Mouse (Mus musculus): Measurements from ENCODE around the gene Elavl4.

Gene Elavl4

DNA sequence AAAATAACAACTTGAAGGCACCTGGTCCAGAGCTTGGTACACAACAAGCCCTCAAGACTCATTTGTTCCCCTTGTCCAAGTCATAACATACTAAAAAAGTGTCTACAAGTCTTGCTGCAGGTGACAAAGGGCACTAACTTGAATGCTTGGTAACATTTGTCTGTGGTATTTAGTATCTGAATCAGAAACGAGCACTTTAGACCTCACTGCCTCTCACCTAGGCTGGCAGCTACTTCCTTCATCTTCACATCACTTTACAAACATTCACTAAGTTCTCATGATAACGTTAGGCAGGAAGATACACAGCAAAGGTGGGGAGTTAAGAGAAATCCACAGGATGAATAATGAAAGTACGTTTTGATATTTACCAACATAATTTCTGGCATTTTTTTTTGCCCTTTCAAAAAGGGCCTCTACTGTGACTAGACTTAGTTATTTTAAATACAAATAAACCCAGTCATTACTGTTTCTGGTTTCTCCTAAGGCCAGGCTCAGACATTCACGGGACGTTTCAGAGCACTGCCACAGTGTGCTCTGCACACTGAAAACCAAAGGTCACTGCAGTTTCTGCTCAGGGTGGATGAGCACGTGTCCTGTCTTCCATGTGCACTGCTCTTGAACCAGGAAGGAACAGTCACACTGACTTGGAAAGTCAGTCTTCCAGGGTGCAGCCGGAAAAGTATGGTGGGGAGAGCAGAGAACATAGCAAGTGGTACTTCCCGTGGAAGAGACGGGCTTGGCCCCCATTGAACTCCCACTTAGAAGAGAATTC lies 84.7 kb downstream of the Elavl4 start:
- DNase-seq (ENCODE audit: low spot score), result no peak

DNA sequence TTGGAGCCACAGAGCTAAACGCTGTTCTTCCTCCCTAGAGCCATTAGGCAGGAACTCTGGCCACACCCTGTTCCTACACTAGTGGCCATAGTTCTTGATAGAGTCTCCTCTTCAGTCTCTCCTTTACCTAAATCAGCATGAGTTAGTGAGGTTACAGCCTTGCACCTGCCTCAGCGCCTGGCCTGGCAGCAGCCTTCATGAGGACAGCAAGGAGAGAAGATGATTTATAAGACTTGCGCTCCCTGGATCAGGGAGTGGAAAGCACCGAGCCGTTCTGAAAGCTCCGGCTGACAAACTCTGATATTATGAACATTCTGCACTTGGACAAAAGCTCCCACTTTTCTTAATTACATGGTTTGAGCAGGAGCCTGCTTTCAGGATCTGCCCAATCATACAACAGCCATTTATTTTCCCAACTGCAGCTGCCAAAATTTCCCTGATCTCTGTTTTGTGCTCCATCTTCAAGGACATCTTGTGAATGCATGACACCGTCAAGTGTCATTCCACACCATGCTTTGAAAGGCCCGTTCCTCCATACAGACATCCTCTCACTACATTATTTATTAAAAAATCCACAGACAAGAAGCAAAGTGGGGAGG lies 87.3 kb downstream of the Elavl4 start:
- no peak for DNase-seq (ENCODE audit: low spot score)

DNA sequence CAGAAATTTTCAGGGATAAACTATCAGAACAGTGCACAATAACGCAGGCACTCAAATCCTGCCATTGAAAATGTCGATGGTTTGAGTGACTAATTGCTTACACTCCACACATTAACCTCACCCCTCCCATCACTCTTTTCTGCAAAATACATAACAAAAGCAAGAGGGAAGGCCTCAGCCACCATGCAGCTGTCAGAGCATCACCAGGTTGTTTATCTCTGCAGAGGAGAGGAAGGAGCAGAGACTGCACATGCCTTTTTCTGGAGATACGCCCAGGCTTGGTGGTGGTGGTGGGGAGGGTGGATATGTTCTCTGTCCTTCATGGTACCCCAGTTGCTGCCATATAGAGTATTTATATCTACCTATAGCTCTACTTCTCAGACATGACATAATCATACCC lies 94.3 kb downstream of the Elavl4 start:
- no peak for DNase-seq (ENCODE audit: low spot score)

DNA sequence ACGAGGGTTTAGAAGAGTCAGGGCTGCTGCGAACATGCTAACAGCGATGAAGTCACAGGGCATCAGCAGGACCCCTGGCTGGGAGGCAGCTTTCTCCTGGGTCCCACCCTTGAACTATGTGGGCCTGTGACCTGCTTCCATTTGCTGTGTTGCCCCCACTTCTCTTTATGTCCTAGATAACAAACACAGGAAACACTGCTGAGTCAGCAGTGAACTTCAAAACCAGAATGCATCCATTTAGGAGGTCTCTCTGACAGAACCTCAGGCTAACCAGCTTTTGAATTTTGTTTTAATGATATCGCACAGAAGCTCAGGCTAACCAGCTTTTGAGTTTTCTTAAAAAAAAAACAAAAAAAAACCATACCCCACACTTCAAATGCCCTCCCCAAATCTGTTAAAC lies 96.1 kb downstream of the Elavl4 start:
- no peak for DNase-seq (ENCODE audit: low spot score)

DNA sequence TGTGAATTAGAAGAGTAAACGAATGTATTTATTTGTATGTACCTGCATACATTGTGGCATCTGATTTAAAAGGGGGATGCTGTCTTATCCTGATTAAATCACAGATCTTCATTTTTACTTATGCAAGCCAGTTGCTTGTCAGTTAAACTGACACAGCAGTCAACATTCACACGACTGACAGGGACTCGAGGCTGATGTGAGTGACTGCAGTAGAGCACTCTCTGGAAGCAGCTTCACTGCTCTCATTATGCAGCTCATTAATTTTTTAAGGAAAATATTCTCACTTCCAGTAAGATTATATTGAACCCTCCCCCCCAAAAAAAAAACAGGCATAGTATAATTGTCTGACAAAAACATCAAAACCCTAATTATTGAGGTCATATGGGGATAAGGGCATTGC lies 101.7 kb downstream of the Elavl4 start:
- no peak for DNase-seq (ENCODE audit: low spot score)

DNA sequence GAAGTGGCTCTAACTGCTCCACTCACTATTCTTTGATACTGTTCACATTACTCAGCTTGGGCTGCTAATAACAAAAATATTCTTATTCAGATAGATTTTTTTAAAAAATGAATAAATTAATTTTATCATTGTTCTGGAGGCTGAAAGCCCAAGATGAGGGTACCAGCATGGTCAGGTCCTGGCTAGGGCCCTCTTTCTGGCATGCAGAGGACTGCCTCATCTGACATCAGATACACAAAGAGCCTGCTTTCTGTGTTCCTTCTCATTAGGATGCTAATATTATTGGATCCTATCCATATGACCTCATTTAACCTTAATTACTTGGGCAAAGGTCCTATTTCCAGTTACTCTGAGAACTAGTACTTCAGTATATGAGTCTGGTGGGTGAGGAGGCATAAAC lies 108.8 kb downstream of the Elavl4 start:
- DNase-seq (ENCODE audit: low spot score), result no peak

DNA sequence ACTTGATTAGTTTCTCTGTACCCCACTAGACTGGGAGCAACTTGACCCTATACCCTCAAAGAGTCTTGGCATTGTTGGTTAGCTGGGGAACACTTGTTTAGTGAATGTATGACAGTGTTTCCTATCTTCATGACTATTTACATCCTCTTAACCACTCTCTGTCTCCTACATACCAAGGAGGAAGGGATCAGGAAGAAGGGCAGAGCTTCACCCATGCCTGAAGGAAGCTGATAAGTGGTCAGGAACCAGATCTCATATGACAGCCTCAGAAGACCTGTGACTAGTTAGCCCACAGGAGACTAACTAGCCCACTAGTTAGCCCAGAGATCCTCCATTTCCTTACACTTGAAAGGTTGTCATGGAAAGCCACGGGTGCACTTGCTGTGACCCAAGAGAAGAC lies 117.2 kb downstream of the Elavl4 start:
- DNase-seq (ENCODE audit: low spot score), result no peak

DNA sequence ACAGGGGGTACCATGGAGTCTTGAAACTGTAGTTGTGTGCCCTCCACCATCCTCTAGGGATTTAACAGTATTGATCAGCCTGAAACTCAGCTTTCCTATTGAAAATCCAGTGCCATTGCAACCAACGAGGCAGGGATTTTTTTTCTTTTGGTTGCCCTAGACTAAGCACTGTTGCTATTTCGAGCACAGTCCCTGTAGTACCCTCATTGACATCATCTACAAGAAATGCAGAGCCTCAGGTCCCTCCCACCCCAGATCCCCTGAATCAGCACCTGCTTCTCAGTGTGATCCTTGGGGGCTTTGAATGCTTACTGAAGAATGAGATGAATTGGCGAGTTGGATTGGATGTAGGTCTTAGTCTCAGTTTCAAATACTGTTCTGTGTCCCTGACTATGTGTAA lies 119.4 kb downstream of the Elavl4 start:
- no peak for DNase-seq (ENCODE audit: low spot score)

DNA sequence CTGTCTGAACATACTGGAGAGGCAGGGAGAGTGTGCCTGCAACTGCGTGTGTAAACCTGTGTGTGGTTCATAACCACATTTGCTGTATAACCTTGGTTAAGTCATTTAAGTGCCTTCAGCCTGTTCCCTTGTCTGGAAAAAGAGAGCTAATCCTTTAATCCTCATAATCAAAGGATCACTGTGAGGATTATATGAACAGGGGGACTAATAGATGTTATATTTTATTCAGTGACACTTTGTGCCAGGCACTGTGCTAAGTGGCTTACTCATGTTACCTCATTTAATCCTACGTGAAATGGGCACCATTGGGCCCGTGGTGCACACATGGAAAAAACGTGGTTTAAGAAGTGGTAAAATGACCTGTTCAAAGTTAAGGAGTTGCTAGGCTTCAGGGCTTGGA lies 119.9 kb downstream of the Elavl4 start:
- DNase-seq (ENCODE audit: low spot score), result no peak

DNA sequence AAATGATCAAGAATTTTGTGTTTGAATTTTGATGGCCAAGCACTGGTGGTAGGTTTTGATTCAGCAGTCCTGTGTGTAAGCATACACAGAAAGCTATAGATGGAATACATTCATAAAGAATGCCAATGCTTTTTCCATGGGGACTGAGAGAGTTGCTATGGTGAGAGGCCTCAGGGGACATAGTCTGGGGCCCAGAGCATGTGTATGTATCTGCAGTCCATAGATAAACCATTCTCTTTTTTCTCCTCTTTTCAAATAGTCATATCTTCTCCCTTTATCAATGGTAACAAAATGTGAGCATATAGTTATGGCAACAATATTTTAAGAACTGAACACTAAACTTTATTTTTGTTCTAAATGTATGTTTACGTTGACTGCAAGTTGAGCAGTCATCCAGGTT lies 122.1 kb downstream of the Elavl4 start:
- no peak for DNase-seq (ENCODE audit: low spot score)

DNA sequence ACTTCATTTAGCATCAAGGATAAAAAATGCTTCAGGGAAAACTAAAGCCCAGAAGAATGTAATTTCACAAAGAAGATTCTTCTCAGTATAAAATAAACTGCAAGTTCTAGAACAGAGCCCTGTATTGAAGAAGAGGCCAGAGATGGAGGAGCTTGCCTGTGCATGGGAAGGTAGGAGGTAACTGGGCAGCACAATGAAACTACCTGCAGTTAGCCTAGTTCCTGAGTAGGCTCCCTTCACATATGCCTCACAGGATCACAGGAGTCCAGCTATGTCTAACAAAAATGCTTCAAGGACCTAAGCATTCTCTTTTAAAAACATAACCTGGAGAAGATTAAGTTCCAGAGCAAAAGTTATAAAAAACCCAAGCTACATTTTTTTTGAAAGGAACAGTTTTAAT lies 122.5 kb downstream of the Elavl4 start:
- no peak for DNase-seq (ENCODE audit: low spot score)

DNA sequence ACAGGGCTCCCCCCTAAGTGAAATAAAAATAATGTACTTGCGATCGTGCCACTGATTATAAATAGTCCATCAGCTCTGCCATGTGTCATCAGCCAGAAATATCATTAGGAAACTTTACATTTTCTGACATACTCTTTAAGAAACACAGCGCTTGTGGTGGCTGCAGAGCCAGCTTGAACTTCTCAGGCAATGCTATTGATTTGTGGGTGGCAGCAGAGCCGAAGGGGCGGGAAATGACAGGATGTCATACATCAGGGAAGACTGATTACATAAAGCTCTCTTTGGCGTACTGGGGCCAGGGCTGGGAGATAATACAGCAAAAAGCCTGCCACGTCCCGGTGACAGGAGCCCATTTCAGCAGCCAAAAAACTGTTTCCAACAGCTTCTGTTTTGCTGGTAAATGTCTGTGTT lies 124.1 kb downstream of the Elavl4 start:
- DNase-seq (ENCODE audit: low spot score), result no peak

DNA sequence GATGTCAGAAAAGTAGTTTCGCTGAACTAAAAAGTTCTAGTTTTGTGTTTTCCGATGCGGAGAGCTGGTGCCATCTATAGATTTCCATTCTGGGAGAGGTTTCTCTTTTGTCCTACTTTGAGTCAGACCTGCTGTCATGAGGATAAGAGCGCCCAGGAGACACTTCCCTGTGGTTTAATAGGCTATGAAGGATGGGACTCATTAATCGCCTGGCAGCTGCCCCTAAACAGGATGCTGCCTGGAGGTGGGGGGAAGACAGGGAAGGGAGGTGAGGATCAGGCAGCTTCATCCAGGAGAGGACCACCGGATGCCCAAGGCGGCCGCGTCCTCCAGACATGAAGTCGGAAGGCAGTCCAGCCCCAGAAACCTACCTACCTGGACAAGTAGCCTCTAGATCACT lies 126.2 kb downstream of the Elavl4 start:
- DNase-seq (ENCODE audit: low spot score), result no peak

DNA sequence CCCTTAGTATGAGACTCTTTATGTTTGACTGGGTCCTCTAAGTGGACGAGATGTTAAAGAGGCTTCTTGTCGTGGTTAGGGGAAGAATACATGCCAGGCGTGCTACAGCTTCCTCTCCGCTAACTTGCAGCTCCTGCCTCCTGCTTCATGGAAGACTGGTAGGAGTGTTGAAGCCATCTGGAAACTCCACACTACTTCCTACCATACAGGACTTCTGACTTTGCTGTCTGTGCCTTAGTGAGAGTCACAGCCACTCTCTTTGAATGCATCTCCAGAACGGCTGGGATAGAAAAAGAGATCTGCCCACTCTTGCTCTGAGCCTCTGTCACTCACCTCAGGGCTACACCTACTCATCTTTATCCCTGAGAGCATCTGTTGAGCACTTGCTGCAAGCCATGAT lies 132.9 kb downstream of the Elavl4 start:
- DNase-seq (ENCODE audit: low spot score), result no peak

DNA sequence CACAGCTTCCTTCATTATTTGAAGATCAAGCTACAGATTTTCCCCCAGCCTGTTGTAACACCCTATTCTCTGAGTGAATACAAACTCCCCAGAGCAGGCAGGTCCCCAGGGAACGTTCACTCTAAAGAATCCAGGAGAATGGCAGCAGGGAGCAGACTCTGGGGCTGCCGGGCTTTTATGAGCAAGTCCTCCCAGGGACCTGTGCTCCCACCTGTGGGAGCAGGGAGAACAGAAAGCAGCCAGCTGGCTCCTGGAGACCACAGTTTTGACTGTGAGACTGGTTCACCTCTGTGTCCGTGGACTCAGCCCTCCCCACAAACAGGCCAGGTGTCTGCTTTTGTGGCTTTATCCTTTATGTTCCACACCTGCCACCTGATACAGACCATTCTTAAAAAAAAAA lies 134.2 kb downstream of the Elavl4 start:
- DNase-seq (ENCODE audit: low spot score), result no peak

DNA sequence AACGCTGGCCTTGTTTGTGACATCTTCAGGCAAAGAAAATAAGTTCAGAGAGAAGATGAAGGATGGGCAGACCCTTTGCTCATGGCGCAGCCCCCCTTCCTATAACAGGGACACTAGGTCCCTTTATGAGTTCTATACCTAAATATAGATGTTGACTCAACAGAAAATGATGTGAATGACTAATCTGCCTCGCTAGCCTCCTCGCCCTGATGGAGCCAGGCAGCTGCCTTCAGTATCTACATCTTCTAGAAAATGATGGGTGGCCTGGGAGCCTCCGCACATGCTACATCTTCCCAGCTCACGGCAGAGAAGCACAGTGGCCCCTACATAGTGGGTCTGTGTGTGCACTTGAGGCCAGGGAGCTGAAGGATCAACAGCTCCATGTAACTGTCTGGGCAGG lies 137.2 kb downstream of the Elavl4 start:
- DNase-seq (ENCODE audit: low spot score), result no peak

DNA sequence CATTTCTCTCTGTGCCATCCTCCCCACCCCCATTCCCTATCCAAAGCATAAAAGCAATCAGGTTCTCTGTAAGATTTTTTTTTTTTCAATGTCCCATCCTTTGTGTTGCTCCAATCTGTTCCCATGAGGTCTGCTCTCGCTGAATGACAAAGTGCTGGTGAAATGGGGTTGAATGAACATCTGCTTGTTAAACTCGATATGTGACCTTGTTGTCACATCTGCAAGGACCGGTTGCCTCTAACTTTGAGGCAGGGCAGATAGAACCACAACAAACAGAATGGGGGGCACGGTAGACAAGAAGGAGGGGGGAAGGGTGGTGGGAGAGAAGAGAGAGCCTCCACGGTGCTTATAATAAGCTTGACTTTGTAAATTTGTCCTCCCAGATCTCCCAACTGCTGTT lies 138.0 kb downstream of the Elavl4 start:
- DNase-seq (ENCODE audit: low spot score), result no peak

DNA sequence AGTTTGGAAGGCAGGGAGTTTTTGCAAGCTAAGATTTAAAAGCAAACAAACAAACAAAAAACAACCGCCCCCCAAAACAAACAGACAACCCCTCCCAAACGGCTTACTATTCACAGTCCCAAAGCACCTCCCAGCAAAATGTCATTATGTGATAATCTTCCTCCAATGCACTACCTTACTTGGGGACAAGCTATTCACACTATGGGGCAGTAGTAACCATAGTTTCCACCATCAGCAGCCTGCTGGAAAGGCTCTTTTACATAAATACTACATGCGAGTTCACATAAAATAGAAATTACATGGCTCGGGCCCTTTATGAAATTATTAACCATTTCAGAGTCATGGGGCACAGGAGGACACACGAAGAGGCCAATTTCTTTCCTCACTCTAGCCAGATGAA lies 141.5 kb downstream of the Elavl4 start:
- DNase-seq (ENCODE audit: low spot score), result no peak

DNA sequence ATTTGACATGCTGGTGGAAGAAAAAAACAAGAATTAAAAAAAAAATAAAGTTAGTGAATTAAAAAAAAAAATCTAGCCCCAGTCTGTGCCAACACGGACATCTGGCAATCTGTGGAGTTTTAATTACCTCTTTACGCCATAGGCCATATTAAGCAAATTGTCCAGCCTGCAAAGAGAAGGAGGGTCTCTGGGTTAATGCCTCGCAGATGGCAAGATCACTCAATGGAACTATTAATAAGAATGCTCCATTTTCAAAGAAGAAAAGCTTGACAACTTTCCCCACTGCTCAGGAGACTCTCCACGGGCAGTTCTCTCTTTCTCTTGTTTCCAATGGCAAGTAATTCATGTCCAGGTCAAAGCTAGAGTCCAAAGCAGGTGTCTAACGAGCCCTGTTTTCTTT lies 142.1 kb downstream of the Elavl4 start:
- DNase-seq (ENCODE audit: low spot score), result no peak

DNA sequence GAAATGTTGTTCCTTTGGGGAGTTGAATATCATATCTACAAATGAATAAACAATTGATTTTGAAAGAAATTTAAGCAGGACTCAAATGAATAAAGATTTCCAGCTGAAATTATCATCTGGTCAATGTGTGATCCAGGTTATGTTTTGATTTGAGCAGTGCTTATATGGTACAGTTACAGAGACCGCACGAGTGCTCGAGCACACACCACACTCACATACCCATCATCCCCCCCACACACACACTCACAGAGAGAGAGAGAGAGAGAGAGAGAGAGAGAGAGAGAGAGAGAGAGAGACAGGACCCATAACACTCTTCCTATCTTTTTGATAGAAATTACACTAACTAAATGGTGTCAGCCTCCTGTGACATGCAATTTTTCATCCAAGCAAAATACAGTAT lies 150.0 kb downstream of the Elavl4 start:
- DNase-seq (ENCODE audit: low spot score), result no peak

DNA sequence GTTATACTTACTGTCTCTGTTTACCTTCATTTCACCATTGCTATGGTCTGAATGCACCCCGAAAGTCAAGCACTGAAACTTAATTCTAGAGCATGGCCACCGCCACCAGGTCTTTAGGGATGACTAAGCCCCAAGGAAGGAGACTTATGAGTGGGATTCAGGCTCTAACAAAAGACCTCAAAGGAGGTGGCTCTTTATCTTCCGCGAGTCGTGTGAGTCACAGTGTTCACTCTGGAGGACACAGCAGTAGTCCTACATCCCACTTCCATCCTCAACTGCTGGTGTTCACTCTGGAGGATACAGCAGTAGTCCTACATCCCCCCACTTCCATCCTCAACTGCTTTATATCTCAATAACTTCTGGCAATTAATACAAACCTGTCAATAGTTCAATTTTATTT lies 151.8 kb downstream of the Elavl4 start:
- no peak for DNase-seq (ENCODE audit: low spot score)

DNA sequence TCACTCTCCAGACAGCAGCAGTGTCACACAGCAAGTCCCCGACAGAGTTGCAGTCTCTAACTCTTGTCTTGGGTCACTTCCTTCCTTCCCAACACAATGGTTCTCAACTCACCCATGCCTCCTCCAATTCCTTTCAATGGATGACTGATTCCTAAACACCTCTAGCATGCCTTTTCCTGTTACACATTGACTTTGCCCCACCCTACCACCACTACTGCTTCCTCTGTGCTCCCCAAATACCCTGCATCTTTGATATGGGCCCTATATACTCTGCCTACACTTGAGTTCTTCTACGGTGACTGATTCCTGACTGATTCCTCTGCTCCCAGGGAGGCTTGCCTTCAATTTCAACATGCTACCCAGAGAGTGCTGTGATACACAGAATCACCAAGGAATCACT lies 153.1 kb downstream of the Elavl4 start:
- DNase-seq (ENCODE audit: low spot score), result no peak

DNA sequence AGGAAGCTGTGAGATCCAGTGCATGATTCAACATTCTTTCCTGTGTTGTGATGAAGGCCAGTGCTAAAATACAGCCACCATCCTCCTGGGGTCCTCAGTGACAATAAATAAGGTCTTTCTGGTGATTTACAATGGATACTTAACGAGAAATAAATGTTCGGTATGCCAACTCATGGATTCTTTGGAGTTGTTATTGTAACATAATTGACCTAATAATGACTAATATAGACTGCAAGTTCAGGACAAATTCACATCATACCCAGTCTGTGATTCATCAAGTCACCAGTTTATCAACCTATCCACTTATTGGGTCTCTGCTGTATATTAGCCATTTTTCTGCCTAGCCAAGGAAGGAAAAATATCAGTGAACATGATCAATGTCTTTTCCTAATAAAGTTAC lies 174.4 kb downstream of the Elavl4 start:
- no peak for DNase-seq (ENCODE audit: low spot score)

DNA sequence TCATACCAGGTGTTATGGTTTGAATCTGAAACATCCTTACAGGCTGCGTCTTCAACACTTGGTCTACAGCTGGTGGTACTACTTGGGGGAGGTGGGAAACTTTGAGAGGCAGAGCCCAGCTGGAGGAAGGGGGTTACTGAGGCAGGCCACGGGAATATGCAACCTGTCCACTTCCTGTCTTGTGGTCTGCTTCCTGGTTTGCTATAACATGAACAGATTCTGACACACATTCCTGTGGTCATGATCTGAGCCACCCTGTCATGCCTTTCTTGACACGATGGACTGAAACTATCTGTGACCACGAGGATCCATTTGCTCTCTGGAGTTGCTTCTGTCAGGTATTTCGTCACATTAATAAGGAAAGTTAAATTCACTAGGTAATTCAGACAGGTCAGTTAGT lies 179.7 kb downstream of the Elavl4 start:
- DNase-seq (ENCODE audit: low spot score), result no peak

Data from testis, postnatal 14 days (tissue).